Mouse (Mus musculus) myocyte (in vitro differentiated cells): ENCODE data around the gene Sgtb. TPM values are rescaled to one million over a fixed set of nuclear protein-coding genes. Genes with fewer than 3 reads are reported as not detected.

Source experiments
- H3K27me3 ChIP-seq: one replicate; pipeline ENCODE4 v1.6.1; 2011; ENCODE audit not compliant: control insufficient read depth, insufficient read depth, insufficient read length
- H3K36me3 ChIP-seq: one replicate; pipeline ENCODE4 v1.6.1; 2011; ENCODE audit not compliant: control insufficient read depth, insufficient read depth
- H3K4me2 ChIP-seq: one replicate; pipeline ENCODE4 v1.6.1; 2011; ENCODE audit warnings: low read depth, control low read depth
- H3K4me3 ChIP-seq: one replicate; pipeline ENCODE4 v1.5.1; 2011; ENCODE audit warnings: mild to moderate bottlenecking, control low read depth, moderate library complexity
- H3K79me2 ChIP-seq: one replicate; pipeline ENCODE4 v1.6.1; 2011; ENCODE audit not compliant: control insufficient read depth, insufficient read depth
- H3ac ChIP-seq: one replicate; pipeline ENCODE4 v1.6.1; 2011; ENCODE audit not compliant: control insufficient read depth, insufficient read length
- CEBPB ChIP-seq: IDR thresholded peaks from 2 replicates; pipeline ENCODE4 v1.6.1; 2011; ENCODE audit warnings: mild to moderate bottlenecking, moderate library complexity; ENCODE audit not compliant: poor library complexity, insufficient read depth, severe bottlenecking
- E2F4 ChIP-seq: IDR thresholded peaks from one replicate; pipeline ENCODE4 v1.6.1; 2011; ENCODE audit warnings: mild to moderate bottlenecking, control low read depth, moderate library complexity; ENCODE audit not compliant: insufficient read depth
- MAX ChIP-seq: IDR thresholded peaks from one replicate; pipeline ENCODE4 v1.6.1; 2011; ENCODE audit warnings: low read depth, mild to moderate bottlenecking, control low read depth
- MYOD1 ChIP-seq, 3 experiments: IDR thresholded peaks; one replicate each; pipeline ENCODE4 v1.6.1; 2011; ENCODE audit warnings: control low read depth in 2 of 3, low read depth in 2 of 3, mild to moderate bottlenecking in 2 of 3, moderate library complexity in 1 of 3; ENCODE audit not compliant: insufficient read length in 2 of 3, control insufficient read depth in 1 of 3
- MYOG ChIP-seq, 3 experiments: IDR thresholded peaks; one replicate each; pipeline ENCODE4 v1.6.1; 2011; ENCODE audit warnings: control low read depth in 2 of 3, low read depth in 2 of 3, mild to moderate bottlenecking in 2 of 3; ENCODE audit not compliant: insufficient read length in 2 of 3, control insufficient read depth in 1 of 3, insufficient read depth in 1 of 3
- POLR2A ChIP-seq: IDR thresholded peaks from one replicate; pipeline ENCODE4 v1.6.1; 2011; ENCODE audit warnings: low read depth, mild to moderate bottlenecking, control low read depth, moderate library complexity; ENCODE audit not compliant: insufficient read length
- POLR2AphosphoS2 ChIP-seq: IDR thresholded peaks from one replicate; pipeline ENCODE4 v1.6.1; 2011; ENCODE audit warnings: low read depth, control low read depth; ENCODE audit not compliant: insufficient read length
- REST ChIP-seq: IDR thresholded peaks from one replicate; pipeline ENCODE4 v1.6.1; 2011; ENCODE audit warnings: mild to moderate bottlenecking, control low read depth, moderate library complexity; ENCODE audit not compliant: insufficient read depth, insufficient read length
- SRF ChIP-seq: IDR thresholded peaks from one replicate; pipeline ENCODE4 v1.6.1; 2011; ENCODE audit warnings: low read depth; ENCODE audit not compliant: control insufficient read depth, insufficient read length
- TCF12 ChIP-seq: IDR thresholded peaks from one replicate; pipeline ENCODE4 v1.6.1; 2011; ENCODE audit warnings: mild to moderate bottlenecking, control low read depth; ENCODE audit not compliant: poor library complexity, insufficient read depth, severe bottlenecking
- TCF3 ChIP-seq: IDR thresholded peaks from one replicate; pipeline ENCODE4 v1.6.1; 2011; ENCODE audit warnings: low read depth, control low read depth; ENCODE audit not compliant: insufficient read length
- USF1 ChIP-seq: IDR thresholded peaks from one replicate; pipeline ENCODE4 v1.6.1; 2011; ENCODE audit warnings: low read depth, mild to moderate bottlenecking, control low read depth, moderate library complexity
- polyA plus RNA-seq: library from polyadenylated mRNA; unstranded; fragments of >200 nt; fragmentation: generic; extraction: Trizol; gene quantifications from one replicate; pipeline ENCODE4 v1.2.1, GENCODE M21; 2012; ENCODE audit warnings: missing spikeins

Sgtb gene
- polyA plus RNA-seq, 1 experiment, result 4.3 TPM

GRCm38 (mm10) chr13:104172498-104172897 is 63.0 kb downstream of the Sgtb start:
- Histone ChIP-seq H3K4me3 (no peak overlapping the region), H3K36me3 (peaks cover 4% of the 10 kb centered on the region), H3K4me2 (no peak overlapping the region), H3K27me3 (no peaks in the 10 kb centered on the region), H3ac (no peak overlapping the region), H3K79me2 (peaks cover 46% of the 10 kb centered on the region)
- TF ChIP-seq SRF, result no peak
- no peak for TF ChIP-seq CEBPB
- no peak for TF ChIP-seq TCF3
- no peak for TF ChIP-seq REST
- TF ChIP-seq MYOG (IDR thresholded peaks at IDR 0.05; ENCODE audit: control insufficient read depth in 1 of 3, insufficient read depth in 1 of 3, insufficient read length in 2 of 3, low read depth in 2 of 3), result no peak
- no peak for TF ChIP-seq POLR2A
- no peak for TF ChIP-seq POLR2AphosphoS2
- TF ChIP-seq MAX, result no peak
- no peak for TF ChIP-seq USF1
- no peak for TF ChIP-seq TCF12
- no peak for TF ChIP-seq E2F4
- TF ChIP-seq MYOD1 (IDR thresholded peaks at IDR 0.05; ENCODE audit: control insufficient read depth in 1 of 3, insufficient read length in 2 of 3, low read depth in 2 of 3), result no peak

DNA sequence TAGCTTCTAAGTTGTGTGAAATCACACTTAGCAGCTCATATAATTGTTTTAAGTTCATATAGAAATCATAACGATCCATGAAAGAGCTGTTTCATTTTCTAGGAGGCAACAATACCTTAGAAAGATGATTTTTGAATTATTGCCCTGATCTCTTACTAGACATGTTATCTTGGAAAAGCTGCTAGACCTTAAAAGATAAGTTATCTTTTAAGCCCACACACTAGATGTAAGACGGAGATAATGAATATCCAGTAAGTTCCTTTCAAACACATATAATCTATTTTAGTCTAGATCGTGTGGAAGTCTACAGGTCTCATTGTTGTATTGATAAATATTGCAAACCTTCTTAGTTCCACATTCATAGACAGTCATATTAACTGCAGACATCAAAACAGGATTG is 67.3 kb downstream of the Sgtb start:
- Histone ChIP-seq H3K4me3 (peak overlapping the region; percentile 91), H3K36me3 (peaks cover 10% of the 10 kb centered on the region), H3K27me3 (no peaks in the 10 kb centered on the region), H3ac (no peak overlapping the region), H3K79me2 (peaks cover 58% of the 10 kb centered on the region), H3K4me2 (peak overlapping the region; percentile 89)
- TF ChIP-seq MYOG (IDR thresholded peaks at IDR 0.05; ENCODE audit: control insufficient read depth in 1 of 3, insufficient read depth in 1 of 3, insufficient read length in 2 of 3, low read depth in 2 of 3) (no peak), POLR2AphosphoS2 (no peak), POLR2A (no peak), MAX (no peak), TCF12 (no peak), REST (no peak), CEBPB (no peak), MYOD1 (IDR thresholded peaks at IDR 0.05; ENCODE audit: control insufficient read depth in 1 of 3, insufficient read length in 2 of 3, low read depth in 2 of 3) (no peak), TCF3 (no peak), USF1 (no peak), SRF (no peak)

GRCm38 (mm10) chr13:104177796-104178649 is 68.5 kb downstream of the Sgtb start, which contains the start of gene Trappc13:
Gene Trappc13 (minus strand): TSS chr13:104178469.
- peaks cover 54% of the 10 kb centered on the region for H3K79me2 ChIP-seq
- peak within 1 kb of the TSS; percentile 9 for H3ac ChIP-seq
- no peaks in the 10 kb centered on the region for H3K27me3 ChIP-seq
- H3K36me3 ChIP-seq, result peaks cover 14% of the 10 kb centered on the region
- H3K4me3 ChIP-seq, result peak within 1 kb of the TSS; percentile 91
- peak within 1 kb of the TSS; percentile 92 for H3K4me2 ChIP-seq
- TF ChIP-seq MYOD1 (IDR thresholded peaks at IDR 0.05; ENCODE audit: control insufficient read depth in 1 of 3, insufficient read length in 2 of 3, low read depth in 2 of 3) (no peak), POLR2AphosphoS2 (peak; percentile 52), REST (no peak), SRF (no peak), E2F4 (peak; percentile 28), MAX (no peak), USF1 (no peak), MYOG (IDR thresholded peaks at IDR 0.05; ENCODE audit: control insufficient read depth in 1 of 3, insufficient read depth in 1 of 3, insufficient read length in 2 of 3, low read depth in 2 of 3) (no peak), POLR2A (peak; percentile 63), CEBPB (no peak), TCF3 (no peak), TCF12 (no peak)

GRCm38 (mm10) chr13:104178650-104179121 is 69.1 kb downstream of the Sgtb start, which contains the start of gene Trim23:
Gene Trim23 (plus strand): TSS chr13:104178797.
- no peaks in the 10 kb centered on the region for H3K27me3 ChIP-seq
- H3ac ChIP-seq, result peak within 1 kb of the TSS; percentile 9
- peak within 1 kb of the TSS; percentile 92 for H3K4me2 ChIP-seq
- peaks cover 14% of the 10 kb centered on the region for H3K36me3 ChIP-seq
- TF ChIP-seq CEBPB (no peak), MYOG (IDR thresholded peaks at IDR 0.05; ENCODE audit: control insufficient read depth in 1 of 3, insufficient read depth in 1 of 3, insufficient read length in 2 of 3, low read depth in 2 of 3) (peak in 2 of 3 experiments; percentile 27 to 74), USF1 (peak; percentile 20), TCF12 (no peak), SRF (peak; percentile 7), MAX (no peak), REST (no peak), POLR2AphosphoS2 (peak; percentile 90), MYOD1 (IDR thresholded peaks at IDR 0.05; ENCODE audit: control insufficient read depth in 1 of 3, insufficient read length in 2 of 3, low read depth in 2 of 3) (peak in 2 of 3 experiments; percentile 37 to 51), E2F4 (peak; percentile 13), TCF3 (no peak), POLR2A (peak; percentile 96)
- peaks cover 51% of the 10 kb centered on the region for H3K79me2 ChIP-seq
- peak within 1 kb of the TSS; percentile 91 for H3K4me3 ChIP-seq
